Mouse (Mus musculus): Measurements from ENCODE around the gene Gm6525.

Gm6525 gene

DNA sequence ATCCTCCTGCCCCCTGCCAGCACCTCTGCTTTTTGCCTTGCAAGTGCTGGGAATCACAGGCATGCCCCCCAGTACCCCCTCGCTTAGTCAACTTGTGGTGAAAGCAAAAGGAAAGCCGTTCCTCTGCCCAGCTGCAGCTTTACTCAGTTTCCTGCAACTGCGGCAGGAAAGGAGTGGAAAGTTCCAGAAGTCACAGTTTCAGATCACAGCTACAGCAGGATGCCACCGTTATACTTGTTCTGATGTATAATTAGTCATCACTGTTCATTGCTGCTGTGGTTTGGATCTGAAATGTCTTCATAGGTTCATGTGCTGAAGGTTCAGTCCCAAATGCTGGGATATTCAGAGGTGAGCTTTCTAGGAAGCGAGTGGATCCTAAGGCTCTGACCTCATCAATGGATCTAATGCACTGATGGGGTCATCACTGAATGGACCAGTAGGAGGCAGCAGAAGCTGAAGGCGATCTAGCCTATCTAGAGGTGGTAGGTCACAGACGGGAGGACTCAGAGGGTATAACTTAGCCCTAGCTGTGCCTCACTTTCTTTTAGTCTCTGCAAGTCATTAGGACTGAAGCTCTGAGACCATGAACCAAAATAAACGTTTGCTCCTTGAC lies 4.4 kb upstream of the Gm6525 start:
- no peak for DNase-seq (ENCODE audit: low read depth in 2 of 2, low spot score in 2 of 2)

DNA sequence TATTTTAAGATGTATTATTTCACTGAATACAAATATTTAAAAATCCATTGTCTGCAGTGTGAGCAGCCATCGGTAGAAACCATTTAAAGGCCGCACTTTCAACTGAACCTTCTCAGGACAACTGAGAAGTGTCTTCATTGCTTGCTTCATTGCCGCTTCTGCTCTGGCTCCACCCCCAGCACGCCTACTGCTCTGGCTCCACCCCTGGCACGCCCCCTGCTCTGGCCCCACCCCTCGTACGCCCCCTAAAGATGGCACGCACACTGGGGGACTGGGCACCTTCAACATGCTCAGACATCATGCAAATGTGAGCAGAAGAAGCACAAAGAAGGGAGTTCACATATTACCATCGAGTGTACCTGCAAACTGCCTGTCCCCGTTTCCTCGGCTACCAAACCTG lies 1.5 kb upstream of the Gm6525 start:
- no peak for DNase-seq (ENCODE audit: low read depth in 2 of 2, low spot score in 2 of 2)

DNA sequence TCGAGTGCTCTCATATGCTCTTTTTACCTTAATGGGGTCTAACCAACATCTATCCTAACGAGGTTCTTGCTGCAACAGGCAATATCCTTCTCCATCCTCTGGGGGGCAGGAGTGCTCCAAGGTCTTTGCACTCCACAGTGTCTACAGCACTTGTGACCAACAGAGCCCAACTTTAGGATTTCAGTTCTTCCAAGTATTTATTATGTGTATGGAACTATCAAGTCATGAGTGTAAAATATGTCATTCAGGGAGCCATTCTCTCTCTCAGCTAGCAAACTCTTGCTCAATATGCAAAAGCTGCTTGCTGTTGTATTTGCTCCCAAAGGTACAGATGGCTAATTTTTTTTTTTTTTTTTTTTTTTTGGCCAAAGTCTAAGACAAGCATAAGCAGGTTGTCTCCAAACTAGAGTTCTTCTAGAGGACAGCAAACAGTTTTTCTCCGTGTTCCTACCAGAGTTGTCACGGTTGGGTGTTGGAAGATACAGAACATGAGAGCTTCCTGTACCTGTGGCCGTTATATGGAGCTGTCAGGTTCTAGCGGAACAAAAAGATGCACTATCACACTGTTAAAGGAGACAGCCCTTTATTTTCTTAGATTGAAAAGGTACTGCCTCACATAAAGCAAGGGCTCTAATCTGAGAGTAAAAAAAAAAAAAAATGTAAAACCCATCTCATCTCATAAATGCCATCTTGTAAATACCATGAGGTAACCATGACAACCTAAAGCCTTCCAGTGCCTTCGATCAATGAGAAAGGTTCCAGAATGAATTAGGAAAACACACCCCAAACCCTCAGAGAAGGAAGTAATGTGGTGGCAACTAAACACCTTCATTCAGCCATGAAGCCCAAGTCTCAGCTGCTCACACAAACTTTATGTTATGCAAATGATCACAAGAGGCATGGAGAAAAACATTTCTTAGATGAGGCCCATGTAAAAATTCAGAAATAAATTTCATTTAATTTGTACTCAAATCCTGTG lies 1.7 kb downstream of the Gm6525 start:
- peak; percentile 42 to 52 for DNase-seq (ENCODE audit: low read depth in 2 of 2, low spot score in 2 of 2)

DNA sequence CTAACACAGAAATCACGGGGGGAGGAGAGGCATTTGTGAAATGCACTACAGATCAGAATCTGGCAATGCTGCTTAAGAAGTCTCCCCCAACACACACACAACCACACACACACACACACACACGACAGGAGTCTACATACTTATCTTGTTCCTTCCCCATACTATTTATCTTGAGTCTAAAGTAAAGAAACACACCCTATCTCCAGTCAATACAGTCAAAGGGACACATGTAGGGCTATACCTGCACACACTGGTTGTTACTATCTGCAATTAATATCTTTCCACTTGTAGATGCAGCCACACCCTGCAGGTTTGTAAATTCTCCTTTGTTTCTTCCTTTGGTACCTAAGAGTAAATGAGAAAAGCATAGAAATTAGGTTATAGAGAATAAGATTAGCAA lies 3.9 kb downstream of the Gm6525 start:
- no peak for DNase-seq (ENCODE audit: low read depth in 2 of 2, low spot score in 2 of 2)

DNA sequence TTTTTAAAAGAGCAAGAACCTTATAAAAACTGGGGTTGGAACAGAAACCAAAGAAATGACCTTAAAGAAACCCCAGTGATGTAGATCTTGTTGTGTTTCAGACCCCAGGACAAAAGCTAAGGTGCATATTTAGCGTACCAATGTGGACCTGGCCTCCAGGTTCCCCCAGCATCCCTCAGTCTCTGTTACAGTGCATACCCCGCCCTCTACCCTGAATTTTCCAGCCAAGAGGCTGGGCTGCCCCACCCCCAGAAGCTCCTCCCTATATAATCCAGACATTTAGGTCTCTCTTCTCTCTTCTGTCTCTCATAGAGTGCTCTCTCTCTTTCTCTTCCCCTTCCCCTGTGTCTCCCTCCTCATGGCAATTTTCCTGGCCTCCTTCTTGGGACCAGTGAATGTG lies 6.4 kb downstream of the Gm6525 start:
- DNase-seq (ENCODE audit: low read depth in 2 of 2, low spot score in 2 of 2), result no peak

DNA sequence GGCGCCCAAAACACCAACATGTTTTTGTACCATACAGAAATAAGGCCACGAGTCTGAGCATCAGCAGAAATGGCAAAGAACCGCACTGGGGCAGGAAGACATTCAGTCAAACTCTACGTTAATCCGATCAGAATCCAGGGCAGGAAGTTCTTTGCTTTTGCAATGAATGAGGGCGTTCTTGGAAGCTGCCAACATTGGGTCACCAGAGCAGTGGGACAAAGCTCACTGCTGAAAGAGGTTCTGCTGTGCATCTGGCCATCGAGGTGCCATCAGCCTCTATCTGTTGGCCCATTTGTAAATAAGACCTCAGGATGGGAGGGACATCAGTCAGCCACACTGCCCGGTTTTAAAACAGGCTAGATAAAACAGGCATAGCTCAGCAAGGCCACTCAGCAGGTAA lies 7.2 kb downstream of the Gm6525 start:
- no peak for DNase-seq (ENCODE audit: low read depth in 2 of 2, low spot score in 2 of 2)

DNA sequence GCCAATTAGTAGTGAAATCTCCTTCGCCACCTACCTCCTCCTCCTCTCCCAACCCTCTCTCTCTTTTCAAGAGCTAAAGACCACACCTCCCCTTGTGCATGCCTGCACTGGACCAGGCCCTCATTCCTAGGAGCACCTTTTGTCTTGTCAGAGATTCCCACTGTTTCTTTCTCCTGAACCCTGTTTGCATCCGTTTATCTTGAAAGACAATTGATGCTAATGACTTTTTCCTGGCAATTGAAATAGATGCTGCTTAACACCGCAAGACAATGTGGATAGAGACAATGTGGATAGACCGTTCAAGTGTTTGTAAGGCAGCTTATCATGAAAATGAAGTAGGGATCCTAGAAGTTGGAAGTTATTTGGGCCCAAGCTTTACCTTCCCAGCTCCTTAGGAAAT lies 7.8 kb downstream of the Gm6525 start:
- DNase-seq (ENCODE audit: low read depth in 2 of 2, low spot score in 2 of 2), result no peak

DNA sequence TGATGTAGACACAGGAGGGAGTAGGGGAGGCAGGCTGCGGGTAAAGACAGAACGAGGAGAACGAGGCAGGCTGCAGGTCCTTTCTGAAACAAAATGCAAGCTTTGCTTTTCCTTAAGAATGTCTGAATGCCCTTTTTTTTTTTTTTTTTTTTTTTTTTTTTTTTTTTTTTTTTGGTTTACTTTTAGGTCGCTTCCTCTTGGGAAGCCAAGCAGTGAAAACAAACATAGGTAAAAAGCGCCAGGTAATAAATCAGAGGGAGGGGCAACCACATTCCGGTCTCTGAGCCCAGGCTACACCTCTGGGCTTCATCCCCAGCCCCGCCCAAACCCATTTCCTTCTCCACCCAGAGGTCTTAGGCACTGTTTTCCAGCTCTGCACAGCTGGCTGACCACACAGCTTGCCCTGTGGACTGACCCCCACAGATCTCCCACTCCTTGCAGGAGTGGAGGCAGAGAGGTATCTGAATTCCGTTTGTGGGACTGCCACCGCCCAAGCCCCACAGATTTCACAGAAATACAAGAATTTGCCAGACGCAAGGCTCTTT lies 15.8 kb downstream of the Gm6525 start:
- DNase-seq (ENCODE audit: low read depth in 2 of 2, low spot score in 2 of 2), result no peak

DNA sequence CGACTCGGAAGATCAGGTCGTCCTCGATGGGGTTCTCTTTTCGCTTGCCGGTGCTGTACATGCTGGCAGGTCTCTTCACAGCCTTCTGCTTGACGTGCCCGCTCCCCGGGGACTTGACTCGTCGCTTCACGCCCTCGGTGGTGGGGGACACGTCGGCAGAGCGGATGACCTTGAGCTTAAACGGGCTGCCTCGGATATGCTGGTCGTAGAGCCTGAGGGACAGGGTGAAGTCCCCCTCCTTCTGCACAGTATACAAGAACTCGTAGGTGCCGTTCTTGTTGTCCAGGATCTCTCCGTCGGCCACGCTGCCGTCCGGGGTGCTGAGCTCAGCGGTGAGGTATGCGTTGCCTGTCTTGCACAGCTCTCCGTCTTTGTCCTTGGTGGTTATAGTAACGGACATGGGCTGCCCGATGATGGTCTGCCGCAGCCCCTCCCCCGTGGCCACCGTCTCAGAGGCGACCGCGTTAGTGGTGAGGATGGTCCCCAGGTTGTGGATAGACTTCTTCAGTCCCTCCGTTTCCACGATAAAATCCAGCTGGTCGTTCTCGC lies 16.7 kb downstream of the Gm6525 start:
- no peak for DNase-seq (ENCODE audit: low read depth in 2 of 2, low spot score in 2 of 2)

DNA sequence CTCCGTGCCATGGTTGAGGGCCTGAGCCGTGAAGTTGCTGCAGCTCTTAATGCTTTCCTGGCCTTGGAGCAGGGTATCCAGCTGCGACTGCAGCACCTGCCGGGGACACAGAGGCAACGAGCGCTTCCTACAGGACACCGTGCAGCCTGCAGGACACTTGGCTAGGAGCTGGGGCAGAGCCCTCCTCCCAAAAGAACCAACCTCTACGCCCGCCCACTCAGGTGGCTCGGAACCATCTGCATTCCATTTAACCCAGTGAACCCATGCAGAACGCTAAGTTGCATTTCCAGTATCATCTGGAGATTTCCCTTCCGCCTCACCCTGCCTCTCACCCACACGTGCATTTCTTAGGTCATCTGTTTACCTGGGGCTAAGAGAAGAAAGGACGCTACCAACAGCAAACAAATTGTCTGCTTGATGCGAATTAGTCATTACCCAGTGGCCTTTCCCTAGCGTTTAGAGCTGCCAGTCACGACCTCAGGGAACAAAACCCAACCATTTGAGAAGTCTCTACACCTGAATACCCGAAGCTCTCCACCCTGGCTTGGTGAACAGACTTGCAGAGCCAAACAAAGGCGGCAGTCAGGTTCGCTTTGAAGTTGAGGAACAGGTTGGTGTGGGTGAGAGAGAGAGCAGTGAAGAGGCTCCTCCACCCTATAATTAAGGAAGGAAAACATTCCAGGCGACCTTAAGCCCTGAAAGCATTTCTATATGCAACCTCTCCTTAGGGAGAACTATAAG lies 17.4 kb downstream of the Gm6525 start:
- no peak for DNase-seq (ENCODE audit: low read depth in 2 of 2, low spot score in 2 of 2)

DNA sequence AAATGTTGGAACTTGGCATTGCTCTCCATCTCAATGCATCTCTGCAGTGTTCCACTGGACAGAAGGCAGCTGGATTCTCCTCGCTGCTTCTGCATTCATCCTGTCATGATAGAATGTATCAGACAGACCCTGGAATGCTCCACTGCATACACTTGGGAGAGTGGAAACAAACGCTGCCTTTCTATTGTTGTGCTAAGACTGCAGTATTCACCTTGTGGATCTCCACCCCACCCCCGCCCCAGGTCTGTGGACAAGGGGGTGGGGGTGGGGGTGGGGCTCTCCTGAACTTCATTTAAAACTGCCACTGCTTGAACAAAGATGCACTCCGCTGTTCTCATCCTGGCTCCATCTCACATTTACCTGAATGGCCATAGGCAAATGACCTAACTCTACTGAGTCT lies 20.0 kb downstream of the Gm6525 start:
- DNase-seq (ENCODE audit: low read depth in 2 of 2, low spot score in 2 of 2), result no peak

DNA sequence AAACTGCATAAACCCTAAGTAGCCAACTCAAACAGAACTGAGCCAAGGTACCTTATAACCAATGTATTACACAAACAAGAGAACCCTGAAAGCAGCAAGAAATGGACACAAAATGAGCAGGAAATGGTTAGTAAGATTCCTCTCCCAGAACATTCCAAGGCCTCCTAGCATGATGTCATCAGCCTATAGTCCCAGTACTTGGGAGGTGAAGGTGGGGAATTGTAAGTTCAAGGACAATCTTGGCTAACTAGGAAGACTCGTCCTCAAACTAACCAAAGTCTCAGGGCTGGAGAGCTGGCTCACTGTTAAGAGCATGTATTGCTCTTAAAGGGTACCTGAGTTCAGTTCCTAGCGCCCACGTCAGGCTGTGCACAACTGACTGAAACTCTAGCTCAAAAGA lies 24.3 kb downstream of the Gm6525 start:
- no peak for DNase-seq (ENCODE audit: low read depth in 2 of 2, low spot score in 2 of 2)

DNA sequence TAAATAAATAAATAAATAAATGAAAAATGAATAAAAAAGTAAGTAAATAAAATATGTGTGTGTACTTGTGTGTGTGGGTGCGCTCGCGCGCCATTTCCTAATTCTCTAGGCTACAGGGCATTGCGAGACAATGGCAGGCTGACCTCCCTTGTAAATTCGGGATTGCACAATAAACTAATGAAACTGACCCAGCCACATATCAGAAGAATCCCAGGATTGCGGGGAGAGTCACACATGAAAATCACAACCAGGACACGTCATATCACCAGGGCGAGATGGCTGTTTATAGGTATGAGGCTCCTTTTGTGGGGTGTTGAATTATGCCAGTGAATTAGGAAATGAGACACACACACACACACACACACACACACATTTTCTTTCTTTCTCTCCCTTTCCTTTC lies 25.6 kb downstream of the Gm6525 start:
- no peak for DNase-seq (ENCODE audit: low read depth in 2 of 2, low spot score in 2 of 2)

DNA sequence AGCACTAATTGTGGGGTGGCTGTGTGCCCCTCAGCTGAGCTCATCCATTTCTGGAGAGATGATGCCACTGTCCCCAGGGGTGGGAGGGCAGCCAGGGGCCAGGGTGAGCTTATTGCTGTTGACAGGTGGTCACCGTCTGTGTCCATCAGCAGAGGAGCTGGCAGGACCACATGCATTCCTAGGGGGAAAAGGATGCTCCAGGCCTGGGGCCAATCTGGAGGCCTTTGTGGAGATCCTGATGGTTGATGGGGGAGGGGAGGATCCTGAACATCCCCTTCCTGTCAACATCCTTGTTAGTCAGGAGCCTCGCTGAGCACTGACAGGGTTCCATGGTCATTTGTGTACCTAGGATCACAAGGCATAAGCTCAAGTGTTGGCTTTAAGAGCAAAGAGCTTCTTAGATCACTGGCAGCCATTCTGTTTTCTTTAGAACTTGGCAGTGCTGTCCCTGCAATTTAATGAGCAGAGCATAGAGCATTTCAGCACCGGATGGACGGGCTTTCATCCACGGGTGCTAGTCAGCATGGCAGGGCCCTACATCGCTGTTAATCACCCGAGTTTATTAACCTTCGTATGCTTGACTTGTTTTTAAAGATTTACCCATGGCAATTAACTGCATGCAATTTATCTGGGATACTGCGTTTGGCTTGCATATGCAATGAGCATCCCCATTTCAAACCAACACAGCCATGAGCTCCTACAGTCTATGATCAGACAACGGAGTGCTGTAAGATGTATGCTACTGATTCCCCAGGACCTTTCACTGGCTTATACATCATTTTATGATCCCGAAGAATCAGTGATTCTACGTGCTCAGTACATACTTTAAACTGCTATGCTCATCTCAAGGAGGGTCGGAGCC lies 26.9 kb downstream of the Gm6525 start:
- no peak for DNase-seq (ENCODE audit: low read depth in 2 of 2, low spot score in 2 of 2)

DNA sequence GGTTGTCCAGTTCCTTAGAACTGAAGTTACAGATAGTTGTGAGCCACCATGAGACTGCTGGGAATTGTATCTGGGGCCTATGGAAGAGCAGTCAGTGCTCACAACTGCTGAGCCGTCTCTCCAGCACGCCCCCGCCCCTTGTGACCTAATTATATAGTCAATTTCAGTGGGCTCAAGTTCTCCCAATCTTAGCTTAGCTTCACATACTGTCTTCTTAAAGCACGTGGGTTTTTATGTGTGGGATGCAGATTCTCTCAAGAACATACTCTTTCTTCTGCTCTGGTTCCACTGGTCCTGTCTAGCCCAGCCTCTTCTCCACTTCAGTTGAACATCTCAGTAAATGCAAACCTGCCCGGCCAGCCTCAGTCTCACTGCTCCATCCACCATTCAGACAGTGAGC lies 30.7 kb downstream of the Gm6525 start:
- no peak for DNase-seq (ENCODE audit: low read depth in 2 of 2, low spot score in 2 of 2)

DNA sequence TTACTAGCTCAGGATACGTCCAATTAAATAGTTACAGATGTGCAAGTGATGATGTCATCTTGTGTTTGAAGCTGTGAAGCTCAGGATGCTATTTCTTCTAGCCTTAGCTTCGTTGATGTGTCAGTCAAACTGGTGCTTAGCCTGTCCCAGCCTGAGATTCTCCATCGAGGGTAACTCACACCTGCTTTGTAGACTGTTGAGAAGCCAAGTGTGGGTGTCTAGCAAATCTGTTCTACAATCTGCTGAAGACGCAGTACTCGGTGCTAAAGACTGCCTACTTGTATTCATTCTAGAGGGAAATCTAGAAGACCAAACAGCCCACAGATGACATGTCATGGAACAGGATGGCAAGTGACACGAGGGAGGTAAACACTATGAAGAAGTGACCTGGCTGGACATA lies 31.7 kb downstream of the Gm6525 start:
- DNase-seq (ENCODE audit: low read depth in 2 of 2, low spot score in 2 of 2), result no peak

DNA sequence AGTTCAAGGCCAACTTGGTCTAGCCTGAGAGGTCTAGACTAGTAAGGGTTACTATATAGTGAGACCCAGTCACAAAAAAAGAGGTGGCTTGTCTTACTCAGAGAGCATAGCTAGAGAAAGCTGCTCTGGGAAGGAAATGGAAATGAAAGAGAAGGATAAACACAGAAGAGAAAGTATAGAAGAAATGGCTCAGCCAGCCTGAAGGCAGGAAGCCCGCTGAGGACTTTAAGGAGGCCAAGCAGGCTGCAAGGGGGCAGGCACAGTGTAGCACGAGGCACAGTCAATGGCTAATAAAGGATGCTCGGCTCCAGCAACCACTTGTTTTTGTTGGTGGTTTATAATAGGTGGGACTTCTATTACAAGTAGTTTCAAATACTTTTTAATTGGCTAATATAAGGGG lies 32.2 kb downstream of the Gm6525 start:
- DNase-seq (ENCODE audit: low read depth in 2 of 2, low spot score in 2 of 2), result no peak

DNA sequence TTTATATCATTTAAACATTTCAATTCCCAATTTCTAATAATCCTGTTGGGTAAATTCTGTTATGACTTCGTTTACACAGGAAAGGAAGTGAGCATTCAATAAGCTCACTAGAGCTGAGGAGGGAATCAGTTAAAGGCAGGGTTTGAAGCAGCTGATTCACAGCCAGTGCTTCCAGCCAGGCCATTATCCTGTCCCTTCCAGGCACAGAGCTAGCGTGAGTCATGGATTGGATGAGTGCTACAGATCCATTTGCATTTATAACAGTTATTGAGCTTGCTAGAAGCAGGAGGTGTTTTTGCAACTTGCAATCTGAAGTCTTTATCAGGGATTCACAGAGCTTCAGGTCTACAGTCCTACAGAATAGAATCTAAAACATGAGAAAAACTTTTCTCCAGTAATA lies 33.5 kb downstream of the Gm6525 start:
- DNase-seq (ENCODE audit: low read depth in 2 of 2, low spot score in 2 of 2), result no peak

DNA sequence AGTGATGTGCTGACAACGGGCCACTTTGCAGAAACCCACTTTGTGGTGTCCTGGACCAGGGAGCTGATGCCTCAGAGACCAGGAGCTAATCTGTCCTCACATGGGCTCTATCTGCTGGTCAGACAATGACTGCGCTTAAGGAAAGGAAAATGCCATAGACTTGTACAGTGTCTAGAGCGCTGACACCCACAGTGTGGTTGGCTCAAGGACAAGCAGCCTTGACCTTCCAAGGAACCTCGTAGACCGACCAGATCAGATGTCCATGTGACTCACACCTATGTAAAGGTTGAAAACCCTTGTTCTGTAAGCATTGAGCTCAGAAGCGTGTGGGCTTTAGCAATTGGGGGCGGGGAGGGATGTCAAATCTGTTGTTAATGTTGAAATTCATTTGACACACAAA lies 34.6 kb downstream of the Gm6525 start:
- no peak for DNase-seq (ENCODE audit: low read depth in 2 of 2, low spot score in 2 of 2)

DNA sequence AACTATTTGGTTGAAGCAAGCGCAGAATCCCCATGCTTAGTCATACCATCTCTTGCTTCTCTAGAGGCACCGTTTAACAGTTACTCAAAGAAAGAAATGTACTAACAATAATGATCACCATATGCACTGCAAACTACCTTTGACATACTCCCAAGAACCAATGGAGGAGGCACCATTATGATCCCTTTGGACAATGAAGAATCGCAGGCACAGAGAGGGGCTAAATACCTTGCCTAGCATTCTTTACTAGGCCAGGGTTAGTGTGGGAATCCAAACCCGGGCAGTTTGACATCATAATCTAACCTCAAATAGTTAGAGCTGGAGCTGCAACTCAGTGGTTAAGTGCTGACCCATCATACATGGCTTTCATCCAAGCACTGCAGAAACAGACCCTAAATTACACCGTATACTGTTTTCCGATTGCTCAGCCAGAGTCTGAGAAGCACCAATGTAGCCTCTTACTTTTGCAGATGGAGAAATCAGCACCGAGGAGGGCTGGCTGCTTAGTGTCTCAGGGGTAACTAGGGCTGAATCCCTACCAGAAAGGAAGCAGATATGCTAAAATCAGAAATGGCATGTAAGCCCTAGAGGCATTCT lies 35.1 kb downstream of the Gm6525 start:
- no peak for DNase-seq (ENCODE audit: low read depth in 2 of 2, low spot score in 2 of 2)
